Mouse (Mus musculus) kidney, embryonic 15.5 days (tissue): Measurements from ENCODE around the gene Ppargc1a. TPM values are rescaled to one million over a fixed set of nuclear protein-coding genes. Genes with fewer than 3 reads are reported as not detected.

Source experiments
- ATAC-seq: fragments of 200-750 bp; cut with Nextera tagmentation; replicated peaks from 2 replicates; pipeline ENCODE4 v1.8.0; 2017; ENCODE audit warnings: moderate TSS enrichment; ENCODE audit not compliant: low FRiP score
- H3K27ac ChIP-seq: fragments of 300-500 bp; sonication (generic); 2 replicates; pipeline ENCODE4 v1.5.1; 2015; ENCODE audit warnings: mild to moderate bottlenecking, inconsistent platforms
- H3K27me3 ChIP-seq: fragments of 300-500 bp; sonication (generic); 2 replicates; pipeline ENCODE4 v1.6.1; 2015; ENCODE audit warnings: inconsistent platforms
- H3K36me3 ChIP-seq: fragments of 300-500 bp; sonication (generic); 2 replicates; pipeline ENCODE4 v1.6.1; 2015; ENCODE audit warnings: inconsistent platforms
- H3K4me1 ChIP-seq: fragments of 300-500 bp; sonication (generic); 2 replicates; pipeline ENCODE4 v1.6.1; 2015; ENCODE audit warnings: inconsistent platforms
- H3K4me2 ChIP-seq: fragments of 300-500 bp; sonication (generic); 2 replicates; pipeline ENCODE4 v1.6.1; 2015; ENCODE audit warnings: moderate library complexity, mild to moderate bottlenecking, inconsistent platforms
- H3K4me3 ChIP-seq: fragments of 300-500 bp; sonication (generic); replicated peaks from 2 replicates; pipeline ENCODE4 v1.5.1; 2015; ENCODE audit warnings: mild to moderate bottlenecking, inconsistent platforms
- H3K9ac ChIP-seq: fragments of 300-500 bp; sonication (generic); 2 replicates; pipeline ENCODE4 v1.6.1; 2015; ENCODE audit warnings: mild to moderate bottlenecking, inconsistent platforms
- H3K9me3 ChIP-seq: fragments of 300-500 bp; sonication (generic); replicated peaks from 2 replicates; pipeline ENCODE4 v1.6.1; 2016; ENCODE audit warnings: inconsistent platforms
- WGBS: fragments of 180-500 bp; shearing (Covaris S2); methylation state at CpG from one replicate; pipeline ENCODE4 v1.1.7; 2015; ENCODE audit warnings: mixed read lengths; 5-methylcytosine and 5-hydroxymethylcytosine counted together
- polyA plus RNA-seq: library from polyadenylated mRNA; unstranded; fragments of >200 nt; fragmentation: Nextera tagmentation; extraction: Ambion mirVana; gene quantifications from 2 replicates; pipeline ENCODE4 v1.2.1, GENCODE M21; 2015

The Ppargc1a gene
- polyA plus RNA-seq, 1 experiment from 2014 or later: 18.7 TPM

GRCm38 (mm10) chr5:51534456-51534855 is 33.1 kb downstream of the Ppargc1a start:
- H3K27ac ChIP-seq: no peak overlapping the region

GRCm38 (mm10) chr5:51531286-51531685 is 36.2 kb downstream of the Ppargc1a start:
- Histone ChIP-seq H3K4me1 (no peaks in the 10 kb centered on the region), H3K9me3 (no peaks in the 10 kb centered on the region), H3K27ac (no peak overlapping the region), H3K27me3 (no peaks in the 10 kb centered on the region), H3K4me3 (no peak overlapping the region), H3K9ac (no peak overlapping the region), H3K4me2 (no peak overlapping the region), H3K36me3 (no peaks in the 10 kb centered on the region)
- ATAC-seq: no peak
- 85% methylated on average over 1 of the region's 1 CpGs for WGBS

More at GRCm38 (mm10) chr5:51534456-51534855, 33.1 kb downstream of the Ppargc1a start:
- no peak overlapping the region for H3K4me3 ChIP-seq
- H3K27me3 ChIP-seq: no peaks in the 10 kb centered on the region
- WGBS: 89% methylated on average over 1 of the region's 1 CpGs
- no peak overlapping the region for H3K4me2 ChIP-seq
- no peak for ATAC-seq
- no peaks in the 10 kb centered on the region for H3K4me1 ChIP-seq
- H3K36me3 ChIP-seq: no peaks in the 10 kb centered on the region
- H3K9me3 ChIP-seq: no peaks in the 10 kb centered on the region
- no peak overlapping the region for H3K9ac ChIP-seq

- H3K4me2 ChIP-seq: no peak overlapping the region
- H3K27ac ChIP-seq: no peak overlapping the region
- no peak overlapping the region for H3K9ac ChIP-seq
- H3K27me3 ChIP-seq: no peaks in the 10 kb centered on the region
- no peaks in the 10 kb centered on the region for H3K4me1 ChIP-seq
- WGBS: 68% methylated on average over 2 of the region's 2 CpGs
- no peaks in the 10 kb centered on the region for H3K36me3 ChIP-seq
- ATAC-seq: no peak
- no peak overlapping the region for H3K4me3 ChIP-seq
- H3K9me3 ChIP-seq: no peaks in the 10 kb centered on the region
These were observed 38.1 kb downstream of the Ppargc1a start for GRCm38 (mm10) chr5:51529444-51529843.

- ATAC-seq: no peak
- H3K4me2 ChIP-seq: no peak overlapping the region
- H3K27me3 ChIP-seq: no peaks in the 10 kb centered on the region
- no peaks in the 10 kb centered on the region for H3K36me3 ChIP-seq
- no peak overlapping the region for H3K4me3 ChIP-seq
- H3K4me1 ChIP-seq: no peaks in the 10 kb centered on the region
- peak overlapping the region; percentile 68 for H3K27ac ChIP-seq
- no peaks in the 10 kb centered on the region for H3K9me3 ChIP-seq
- no peak overlapping the region for H3K9ac ChIP-seq
These were observed 39.4 kb downstream of the Ppargc1a start for GRCm38 (mm10) chr5:51528165-51528498.

GRCm38 (mm10) chr5:51527498-51528164 is 39.9 kb downstream of the Ppargc1a start:
- 0 out of 2 replicates have a peak, but pooled peaks have one; percentile 46 for ATAC-seq
- Histone ChIP-seq H3K4me3 (no peak overlapping the region), H3K27me3 (no peaks in the 10 kb centered on the region), H3K9ac (no peak overlapping the region), H3K9me3 (no peaks in the 10 kb centered on the region), H3K4me1 (no peaks in the 10 kb centered on the region), H3K36me3 (no peaks in the 10 kb centered on the region), H3K27ac (peak overlapping the region; percentile 68), H3K4me2 (no peak overlapping the region)
- WGBS: 68% methylated on average over 5 of the region's 5 CpGs

- H3K9ac ChIP-seq: no peak overlapping the region
- 88% methylated on average over 2 of the region's 2 CpGs for WGBS
- no peaks in the 10 kb centered on the region for H3K9me3 ChIP-seq
- ATAC-seq: no peak
- H3K27me3 ChIP-seq: no peaks in the 10 kb centered on the region
- H3K4me3 ChIP-seq: no peak overlapping the region
- no peaks in the 10 kb centered on the region for H3K4me1 ChIP-seq
- H3K27ac ChIP-seq: no peak overlapping the region
- no peaks in the 10 kb centered on the region for H3K36me3 ChIP-seq
- H3K4me2 ChIP-seq: no peak overlapping the region
These were observed 41.7 kb downstream of the Ppargc1a start for GRCm38 (mm10) chr5:51525858-51526257.

GRCm38 (mm10) chr5:51520807-51521206 is 46.7 kb downstream of the Ppargc1a start:
- ATAC-seq: no peak
- H3K27ac ChIP-seq: no peak overlapping the region
- H3K9me3 ChIP-seq: no peaks in the 10 kb centered on the region
- H3K27me3 ChIP-seq: no peaks in the 10 kb centered on the region
- H3K4me1 ChIP-seq: no peaks in the 10 kb centered on the region
- H3K36me3 ChIP-seq: no peaks in the 10 kb centered on the region
- no peak overlapping the region for H3K9ac ChIP-seq
- no peak overlapping the region for H3K4me3 ChIP-seq
- WGBS: 80% methylated on average over 3 of the region's 3 CpGs
- no peak overlapping the region for H3K4me2 ChIP-seq

GRCm38 (mm10) chr5:51517440-51518187 is 49.9 kb downstream of the Ppargc1a start:
- Histone ChIP-seq H3K9ac (no peak overlapping the region), H3K4me3 (no peak overlapping the region), H3K4me2 (no peak overlapping the region), H3K4me1 (no peaks in the 10 kb centered on the region), H3K27ac (no peak overlapping the region), H3K27me3 (no peaks in the 10 kb centered on the region), H3K36me3 (no peaks in the 10 kb centered on the region), H3K9me3 (no peaks in the 10 kb centered on the region)
- 51% methylated on average over 6 of the region's 6 CpGs for WGBS
- ATAC-seq: no peak

- Histone ChIP-seq H3K9ac (no peak overlapping the region), H3K27ac (no peak overlapping the region), H3K9me3 (no peaks in the 10 kb centered on the region), H3K36me3 (no peaks in the 10 kb centered on the region), H3K27me3 (no peaks in the 10 kb centered on the region), H3K4me3 (no peak overlapping the region), H3K4me2 (no peak overlapping the region), H3K4me1 (no peaks in the 10 kb centered on the region)
- ATAC-seq: no peak
- WGBS: 92% methylated on average over 2 of the region's 2 CpGs
These were observed 62.9 kb downstream of the Ppargc1a start for GRCm38 (mm10) chr5:51504654-51505053.

- Histone ChIP-seq H3K27ac (no peak overlapping the region), H3K4me2 (no peak overlapping the region), H3K9me3 (no peaks in the 10 kb centered on the region), H3K9ac (no peak overlapping the region), H3K36me3 (no peaks in the 10 kb centered on the region), H3K4me3 (no peak overlapping the region), H3K27me3 (no peaks in the 10 kb centered on the region), H3K4me1 (0 out of 2 replicates have a peak, but pooled peaks cover 6% of the 10 kb centered on the region)
- ATAC-seq: no peak
- WGBS: 33% methylated on average over 9 of the region's 9 CpGs
These were observed 69.5 kb downstream of the Ppargc1a start for GRCm38 (mm10) chr5:51497910-51498517.

- no peak overlapping the region for H3K27ac ChIP-seq
- no peak overlapping the region for H3K9ac ChIP-seq
- H3K36me3 ChIP-seq: no peaks in the 10 kb centered on the region
- WGBS: 51% methylated on average over 6 of the region's 6 CpGs
- ATAC-seq: peak; percentile 36; the same call in 1 of the 2 replicates
- no peaks in the 10 kb centered on the region for H3K9me3 ChIP-seq
- 0 out of 2 replicates have a peak, but pooled peaks cover 6% of the 10 kb centered on the region for H3K4me1 ChIP-seq
- peak overlapping the region; percentile 13; the same call in 1 of the 2 replicates for H3K4me3 ChIP-seq
- peak overlapping the region; percentile 38 for H3K4me2 ChIP-seq
- no peaks in the 10 kb centered on the region for H3K27me3 ChIP-seq
These were observed 72.1 kb downstream of the Ppargc1a start for GRCm38 (mm10) chr5:51495446-51495845.

- peak; percentile 70 for ATAC-seq
- Histone ChIP-seq H3K27ac (no peak overlapping the region), H3K4me3 (no peak overlapping the region), H3K9ac (no peak overlapping the region), H3K9me3 (no peaks in the 10 kb centered on the region), H3K27me3 (no peaks in the 10 kb centered on the region), H3K4me1 (0 out of 2 replicates have a peak, but pooled peaks cover 6% of the 10 kb centered on the region), H3K4me2 (peak overlapping the region; percentile 38), H3K36me3 (no peaks in the 10 kb centered on the region)
- WGBS: 51% methylated on average over 15 of the region's 15 CpGs
These were observed 73.1 kb downstream of the Ppargc1a start for GRCm38 (mm10) chr5:51494358-51494876.
